ENCODE assay signal across 8 mouse cellular contexts in the genomic region with DNA sequence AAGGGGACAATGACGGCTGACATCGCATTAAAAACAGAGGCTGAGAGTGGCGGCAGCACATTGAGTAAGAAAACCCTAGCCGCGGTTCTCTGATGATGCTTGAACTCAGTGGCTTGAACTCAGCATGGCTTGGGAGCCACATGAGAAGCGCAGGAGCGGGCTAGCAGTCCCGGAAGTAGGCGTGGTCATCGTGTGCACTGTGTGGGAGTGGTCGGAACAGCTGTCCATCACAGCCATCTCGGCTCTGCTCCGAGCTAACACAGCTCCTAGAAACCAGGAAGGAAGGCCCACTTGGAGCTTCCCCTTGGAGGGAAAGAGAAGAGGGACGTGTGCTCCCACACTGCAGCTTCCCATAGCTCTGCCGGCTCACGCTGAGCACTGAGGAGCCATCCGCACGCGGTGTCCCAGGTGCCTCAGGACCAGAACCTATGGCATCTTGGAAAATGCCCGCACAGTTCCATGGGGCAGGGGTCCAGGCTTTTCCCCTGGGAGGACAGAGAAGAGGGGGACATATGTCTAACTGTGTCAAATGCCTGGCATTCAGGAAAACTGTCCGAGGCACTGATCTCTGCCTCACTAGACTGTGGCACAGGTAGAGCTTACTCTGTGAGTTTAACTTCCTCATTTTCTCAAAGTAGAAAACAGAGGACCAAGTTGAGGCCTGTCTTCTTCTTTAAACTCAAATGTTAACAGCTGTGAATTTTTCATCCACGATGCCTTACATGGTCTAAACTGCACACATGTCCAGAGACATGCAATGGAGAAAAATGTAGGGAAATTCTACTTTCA. TPM values are rescaled to one million over a fixed set of nuclear protein-coding genes. Genes with fewer than 3 reads are reported as not detected.
DNase-seq lines count a peak whose midpoint lies in the region; ATAC-seq and TF ChIP-seq lines count a peak whose summit lies in the region.

No protein-coding gene starts in this region.

- H3K27me3 ChIP-seq in hindbrain, embryonic 13.5 days = no peaks in the 10 kb centered on the region
- H3K27me3 ChIP-seq in liver, embryonic 14.5 days (ENCODE audit: control insufficient read depth, insufficient read depth, low read length) = no peaks in the 10 kb centered on the region
- H3K27me3 ChIP-seq in neural tube, embryonic 13.5 days = no peaks in the 10 kb centered on the region

- 35% methylated on average over 22 of the region's 22 CpGs for WGBS in hindbrain, embryonic 13.5 days
- 20% methylated on average over 22 of the region's 22 CpGs for WGBS in liver, embryonic 14.5 days (ENCODE audit: insufficient replicate concordance)
- 32% methylated on average over 22 of the region's 22 CpGs for WGBS in neural tube, embryonic 13.5 days

- H3K4me3 ChIP-seq in hindbrain, embryonic 13.5 days = peak overlapping the region; percentile 21
- H3K4me3 ChIP-seq in liver, embryonic 14.5 days (ENCODE audit: insufficient read depth in 1 of 2, low read depth in 2 of 2, low read length in 2 of 2) = peak overlapping the region; percentile 43 to 48
- H3K4me3 ChIP-seq in neural tube, embryonic 13.5 days = peak overlapping the region; percentile 18; the same call in 1 of the 2 replicates

- peak overlapping the region; percentile 41 for H3K4me2 ChIP-seq in hindbrain, embryonic 13.5 days
- peak overlapping the region; percentile 71 for H3K4me2 ChIP-seq in liver, embryonic 14.5 days (ENCODE audit: low read depth)
- H3K4me2 ChIP-seq in neural tube, embryonic 13.5 days = peak overlapping the region; percentile 46

- ATAC-seq in hindbrain, embryonic 13.5 days (ENCODE audit: low FRiP score) = peak; percentile 94
- peak; percentile 95 for ATAC-seq in liver, embryonic 14.5 days (ENCODE audit: insufficient read depth)
- peak; percentile 89 for ATAC-seq in neural tube, embryonic 13.5 days (ENCODE audit: low read depth)

- no peaks in the 10 kb centered on the region for H3K9me3 ChIP-seq in hindbrain, embryonic 13.5 days
- no peaks in the 10 kb centered on the region for H3K9me3 ChIP-seq in liver, embryonic 14.5 days (ENCODE audit: control insufficient read depth, low read length)
- no peaks in the 10 kb centered on the region for H3K9me3 ChIP-seq in neural tube, embryonic 13.5 days

- peak; percentile 98 for DNase-seq in R1 (ENCODE audit: low read depth, low spot score)
- DNase-seq in c-Kit-positive CD71-positive TER-119-positive erythroid progenitor cells, embryonic 14.5 days (ENCODE audit: low spot score) = peak; percentile 78
- peak; percentile 71 to 75 (median 71) for DNase-seq in liver, embryonic 14.5 days (ENCODE audit: low read depth in 3 of 3, low spot score in 3 of 3)
- no peak for DNase-seq in gastrocnemius, adult 18-20 months (ENCODE audit: low spot score)
- no peak for DNase-seq in left cerebral cortex, adult 9 months (ENCODE audit: low spot score in 2 of 2)
- no peak for DNase-seq in urinary bladder, postnatal 4 days (ENCODE audit: low spot score in 2 of 2)

- peak overlapping the region; percentile 58; the same call in 1 of the 2 replicates for H3K27ac ChIP-seq in hindbrain, embryonic 13.5 days
- no peak overlapping the region for H3K27ac ChIP-seq in liver, embryonic 14.5 days
- no peak overlapping the region for H3K27ac ChIP-seq in neural tube, embryonic 13.5 days (replicated peaks)

- H3K4me1 ChIP-seq in hindbrain, embryonic 13.5 days (replicated peaks) = no peaks in the 10 kb centered on the region
- H3K4me1 ChIP-seq in liver, embryonic 14.5 days (replicated peaks; ENCODE audit: control insufficient read depth in 2 of 2, insufficient read depth in 2 of 2, low read length in 1 of 2) = peaks cover 5 to 10% of the 10 kb centered on the region in 2 experiments; a peak in 3 of 4 replicates
- H3K4me1 ChIP-seq in neural tube, embryonic 13.5 days (replicated peaks) = peaks cover 6% of the 10 kb centered on the region; the same call in 1 of the 2 replicates

- peak overlapping the region; percentile 46; the same call in 1 of the 2 replicates for H3K9ac ChIP-seq in hindbrain, embryonic 13.5 days
- H3K9ac ChIP-seq in liver, embryonic 14.5 days (replicated peaks) = peak overlapping the region; percentile 64
- H3K9ac ChIP-seq in neural tube, embryonic 13.5 days = no peak overlapping the region

- peaks cover 58% of the 10 kb centered on the region for H3K36me3 ChIP-seq in hindbrain, embryonic 13.5 days
- H3K36me3 ChIP-seq in liver, embryonic 14.5 days (replicated peaks; ENCODE audit: control insufficient read depth, insufficient read depth, low read depth) = peaks cover 9% of the 10 kb centered on the region
- H3K36me3 ChIP-seq in neural tube, embryonic 13.5 days = peaks cover 56% of the 10 kb centered on the region

- no peak for TF ChIP-seq EP300 in liver, embryonic 14.5 days (IDR thresholded peaks at IDR 0.05; ENCODE audit: low read depth)

- no peak for TF ChIP-seq CTCF in liver, embryonic 14.5 days (IDR thresholded peaks at IDR 0.05; ENCODE audit: low read depth)

RNA-seq across cellular contexts. Expression of gene Katnal1, which starts 43.1 kb away (rescaled TPM):
- 33.4 and 34.4 TPM in 2 replicates for polyA plus RNA-seq in hindbrain, embryonic 13.5 days (2015; fragmentation: Nextera tagmentation; extraction: Ambion mirVana)
- polyA plus RNA-seq in liver, embryonic 14.5 days (2012; rRNA removed) = 3.9 and 5.1 TPM in 2 replicates
- 7.6 and 8.3 TPM in 2 replicates for polyA plus RNA-seq in liver, embryonic 14.5 days (2014; fragmentation: Nextera tagmentation; extraction: Ambion mirVana)
- 32.0 and 39.8 TPM in 2 replicates for polyA plus RNA-seq in neural tube, embryonic 13.5 days (2015; fragmentation: Nextera tagmentation; extraction: Ambion mirVana)
- total RNA-seq in gastrocnemius, adult 18-20 months (2021) = 1 to 10 TPM; 4.5 to 6.0 TPM

Comparison
In these comparisons a context has a peak if more than half of its experiments do, and no peak if none do; other contexts are left out.
1. DNase-seq: peak in R1 (single experiment), c-Kit-positive CD71-positive TER-119-positive erythroid progenitor cells, embryonic 14.5 days (single experiment) and liver, embryonic 14.5 days (3 of 3); none in gastrocnemius, adult 18-20 months (single experiment), left cerebral cortex, adult 9 months (0 of 2) and urinary bladder, postnatal 4 days (0 of 2).
2. Peak in every context shown above with its lines, with median percentiles within 50 percentile points of each other: ATAC-seq, H3K4me2 ChIP-seq and H3K4me3 ChIP-seq.